Mouse (Mus musculus) testis, adult 2 months (tissue): ENCODE data around the gene Nars2.

Experiments
- CTCF ChIP-seq: fragments of 200-500 bp; IDR thresholded peaks from 2 replicates; pipeline ENCODE4 v1.5.1; 2012; ENCODE audit warnings: low read depth, mild to moderate bottlenecking, inconsistent platforms, low read length, moderate library complexity; ENCODE audit not compliant: control insufficient read depth, insufficient read depth, insufficient replicate concordance
- POLR2A ChIP-seq: fragments of 200-500 bp; IDR thresholded peaks from 2 replicates; pipeline ENCODE4 v1.6.1; 2012; ENCODE audit warnings: low read depth, mild to moderate bottlenecking, inconsistent platforms, low read length, moderate library complexity; ENCODE audit not compliant: control insufficient read depth

- TF ChIP-seq POLR2A, result no peak
- no peak for TF ChIP-seq CTCF
Observed at GRCm38 (mm10) chr7:97084181-97084580, 132.9 kb downstream of the Nars2 start.
